Mouse (Mus musculus) forebrain, postnatal 0 days (tissue): ENCODE results near the gene Nat8. TPM values are rescaled to one million over a fixed set of nuclear protein-coding genes. Genes with fewer than 3 reads are reported as not detected.
"Not testable (repeated sequence)": the region's sequence is repeated elsewhere in the genome, so short reads cannot be mapped to it uniquely, and the experiment has no call there.

Experiments
- ATAC-seq: fragments of 200-750 bp; cut with Nextera tagmentation; 2 replicates; pipeline ENCODE4 v1.8.0; 2017; ENCODE audit warnings: mild to moderate bottlenecking, moderate library complexity
- DNase-seq: peaks from one replicate; pipeline ENCODE4 v3.0.0-alpha.2; 2015
- H3K27ac ChIP-seq: fragments of 300-500 bp; sonication (generic); 2 replicates; pipeline ENCODE4 v1.5.1; 2014; ENCODE audit warnings: low read depth, mild to moderate bottlenecking, antibody characterized with exemption, low read length, moderate library complexity, mixed read lengths
- H3K27me3 ChIP-seq: fragments of 300-500 bp; sonication (generic); 2 replicates; pipeline ENCODE4 v1.6.1; 2014; ENCODE audit warnings: mild to moderate bottlenecking, low read length, mixed read lengths; ENCODE audit not compliant: insufficient read depth
- H3K36me3 ChIP-seq: fragments of 300-500 bp; sonication (generic); 2 replicates; pipeline ENCODE4 v1.6.1; 2014; ENCODE audit warnings: mild to moderate bottlenecking, moderate library complexity; ENCODE audit not compliant: insufficient read depth
- H3K4me1 ChIP-seq: fragments of 300-500 bp; sonication (generic); 2 replicates; pipeline ENCODE4 v1.6.1; 2014; ENCODE audit warnings: antibody characterized with exemption; ENCODE audit not compliant: insufficient read depth
- H3K4me2 ChIP-seq: fragments of 300-500 bp; sonication (generic); 2 replicates; pipeline ENCODE4 v1.6.1; 2014; ENCODE audit warnings: low read depth, mild to moderate bottlenecking, moderate library complexity
- H3K4me3 ChIP-seq: fragments of 300-500 bp; sonication (generic); 2 replicates; pipeline ENCODE4 v1.5.1; 2014; ENCODE audit warnings: low read depth, low read length, mixed read lengths
- H3K9ac ChIP-seq: fragments of 300-500 bp; sonication (generic); 2 replicates; pipeline ENCODE4 v1.6.1; 2014; ENCODE audit warnings: mild to moderate bottlenecking
- H3K9me3 ChIP-seq: fragments of 300-500 bp; sonication (generic); 2 replicates; pipeline ENCODE4 v1.6.1; 2016; ENCODE audit warnings: low read length
- CTCF ChIP-seq: sonication (generic); IDR thresholded peaks from 2 replicates; pipeline ENCODE4 v1.5.1; 2016; ENCODE audit warnings: antibody characterized with exemption, control low read depth, low read depth
- WGBS: fragments of 180-500 bp; shearing (Covaris S2); extraction: QIAGEN DNeasy Blood & Tissue Kit; methylation state at CpG from one replicate; pipeline ENCODE4 v1.1.7; 2014; 5-methylcytosine and 5-hydroxymethylcytosine counted together
- polyA plus RNA-seq: library from polyadenylated mRNA; unstranded; fragments of >200 nt; fragmentation: Nextera tagmentation; extraction: Ambion mirVana; gene quantifications from 2 replicates; pipeline ENCODE4 v1.2.1, GENCODE M21; 2015
- total RNA-seq: library from RNA; depleted of rRNA; stranded (reverse); fragments of >200 nt; gene quantifications from 2 replicates; pipeline ENCODE4 v1.2.3, GENCODE M21; 2014

The Nat8 gene
- total and polyA plus RNA-seq, 2 experiments from 2014 or later = 0.14 to 0.41 TPM

GRCm38 (mm10) chr6:85848140-85848539 is 16.3 kb upstream of the Nat8 start:
- H3K9me3 ChIP-seq = no peaks in the 10 kb centered on the region
- no peak overlapping the region for H3K9ac ChIP-seq
- no peak for DNase-seq
- WGBS = 86% methylated on average over 4 of the region's 4 CpGs
- no peak for TF ChIP-seq CTCF
- H3K27me3 ChIP-seq = no peaks in the 10 kb centered on the region
- no peaks in the 10 kb centered on the region for H3K4me1 ChIP-seq
- no peaks in the 10 kb centered on the region for H3K36me3 ChIP-seq
- H3K4me3 ChIP-seq = no peak overlapping the region
- no peak overlapping the region for H3K27ac ChIP-seq
- no peak overlapping the region for H3K4me2 ChIP-seq
- no peak for ATAC-seq

DNA sequence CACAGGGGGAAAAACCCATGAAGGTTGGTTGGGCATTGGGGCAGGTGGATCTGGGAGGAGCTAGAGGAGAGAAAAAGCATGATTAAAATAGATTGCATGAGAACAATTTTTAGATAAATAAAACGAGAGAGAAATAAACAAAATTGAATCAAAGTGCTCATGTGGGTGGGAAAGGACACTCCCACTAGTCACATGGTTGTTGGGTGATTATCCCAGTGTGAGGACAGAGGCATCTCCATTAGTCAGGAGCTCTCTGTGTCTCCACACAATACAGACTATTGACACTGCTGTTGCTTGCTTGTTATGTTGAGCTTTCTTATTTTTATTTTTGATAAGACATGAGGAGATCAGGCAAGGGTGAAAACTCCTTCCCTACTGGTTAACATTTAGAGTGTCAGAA is 15.0 kb upstream of the Nat8 start:
- Histone ChIP-seq H3K36me3 (no peaks in the 10 kb centered on the region), H3K9ac (no peak overlapping the region), H3K4me1 (no peaks in the 10 kb centered on the region), H3K4me2 (no peak overlapping the region), H3K27me3 (no peaks in the 10 kb centered on the region), H3K9me3 (no peaks in the 10 kb centered on the region), H3K27ac (no peak overlapping the region), H3K4me3 (no peak overlapping the region)
- 48% methylated on average over 1 of the region's 1 CpGs for WGBS
- DNase-seq (no peak), ATAC-seq (no peak)
- TF ChIP-seq CTCF = no peak

DNA sequence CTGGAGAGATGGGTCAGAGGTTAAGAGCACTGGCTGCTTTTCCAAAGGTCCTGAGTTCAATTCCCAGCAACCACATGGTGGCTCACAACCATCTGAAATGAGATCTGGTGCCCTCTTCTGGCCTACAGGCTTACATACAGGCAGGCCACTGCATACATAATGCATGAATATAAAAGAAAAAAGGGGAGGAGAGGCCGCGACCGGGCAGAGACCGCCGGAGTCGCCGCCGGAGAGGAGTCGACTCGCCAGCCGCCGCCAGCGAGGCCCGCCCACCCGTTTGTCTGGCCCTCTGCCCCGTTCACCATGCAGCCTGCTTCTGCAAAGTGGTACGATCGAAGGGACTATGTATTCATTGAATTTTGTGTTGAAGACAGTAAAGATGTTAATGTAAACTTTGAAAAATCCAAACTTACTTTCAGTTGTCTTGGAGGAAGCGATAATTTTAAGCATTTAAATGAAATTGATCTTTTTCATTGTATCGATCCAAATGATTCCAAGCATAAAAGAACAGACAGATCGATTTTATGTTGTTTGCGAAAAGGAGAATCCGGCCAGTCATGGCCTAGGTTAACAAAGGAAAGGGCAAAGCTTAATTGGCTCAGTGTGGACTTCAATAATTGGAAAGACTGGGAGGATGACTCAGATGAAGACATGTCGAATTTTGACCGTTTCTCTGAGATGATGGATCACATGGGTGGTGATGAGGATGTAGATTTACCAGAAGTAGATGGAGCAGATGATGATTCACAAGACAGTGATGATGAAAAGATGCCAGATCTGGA is 12.0 kb upstream of the Nat8 start:
- H3K27ac ChIP-seq, H3K9ac ChIP-seq, H3K4me3 ChIP-seq, ATAC-seq, H3K36me3 ChIP-seq, H3K4me2 ChIP-seq, DNase-seq, H3K4me1 ChIP-seq, H3K9me3 ChIP-seq, H3K27me3 ChIP-seq: not testable (repeated sequence)
- 69% methylated on average over 25 of the region's 25 CpGs for WGBS

GRCm38 (mm10) chr6:85839982-85840381 is 8.1 kb upstream of the Nat8 start:
- no peaks in the 10 kb centered on the region for H3K4me1 ChIP-seq
- peak; percentile 28 for DNase-seq

DNA sequence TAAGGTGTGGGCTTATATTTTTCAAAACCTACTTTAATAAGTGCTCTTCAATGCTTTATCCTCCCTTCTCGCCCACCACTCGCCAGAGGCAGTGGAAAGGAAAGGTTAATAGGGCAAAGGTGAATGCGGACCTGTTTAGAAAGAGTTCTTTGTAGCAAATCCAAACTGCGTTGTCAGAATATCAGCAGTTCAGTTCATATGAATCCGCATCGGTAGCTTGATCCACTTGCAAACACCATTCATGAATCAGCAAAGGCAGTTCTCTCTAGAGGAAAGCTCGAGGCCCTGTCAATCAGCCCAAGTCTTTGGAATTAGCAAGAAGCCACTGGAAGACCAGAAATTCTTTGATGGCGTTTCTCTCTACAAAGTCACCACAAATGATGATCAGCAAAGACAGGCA is 6.8 kb upstream of the Nat8 start:
- no peak for TF ChIP-seq CTCF
- ATAC-seq = no peak
- DNase-seq = no peak
- H3K9ac ChIP-seq = no peak overlapping the region
- H3K4me2 ChIP-seq = no peak overlapping the region
- no peaks in the 10 kb centered on the region for H3K36me3 ChIP-seq
- H3K4me3 ChIP-seq = no peak overlapping the region
- H3K27ac ChIP-seq = no peak overlapping the region
- H3K27me3 ChIP-seq = no peaks in the 10 kb centered on the region
- no peaks in the 10 kb centered on the region for H3K9me3 ChIP-seq
- WGBS = 22% methylated on average over 8 of the region's 8 CpGs
- no peaks in the 10 kb centered on the region for H3K4me1 ChIP-seq

More at GRCm38 (mm10) chr6:85839982-85840381, 8.1 kb upstream of the Nat8 start:
- Histone ChIP-seq H3K9me3 (no peaks in the 10 kb centered on the region), H3K9ac (no peak overlapping the region), H3K4me3 (no peak overlapping the region), H3K27ac (no peak overlapping the region), H3K36me3 (no peaks in the 10 kb centered on the region), H3K4me2 (no peak overlapping the region), H3K27me3 (no peaks in the 10 kb centered on the region)
- no peak for TF ChIP-seq CTCF
- WGBS = 8% methylated on average over 4 of the region's 4 CpGs
- ATAC-seq = peak; percentile 69

DNA sequence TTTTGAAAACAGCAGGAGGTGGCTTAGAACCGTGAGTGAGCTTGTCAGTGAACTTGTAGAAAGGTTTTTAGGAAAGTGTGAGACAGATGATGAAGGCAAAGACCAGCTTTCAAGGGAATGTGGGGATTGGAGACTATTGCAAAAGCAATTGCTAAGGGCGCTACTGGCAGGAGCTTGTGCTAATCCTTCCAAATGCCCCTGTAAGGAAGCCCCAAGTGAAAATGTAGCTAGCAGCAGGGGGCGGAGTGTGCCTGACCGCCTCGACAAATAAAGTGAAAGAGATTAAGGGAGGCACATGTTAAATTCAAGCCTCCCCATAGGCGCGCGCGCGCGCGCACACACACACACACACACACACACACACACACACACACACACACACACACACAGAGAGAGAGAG is 5.4 kb upstream of the Nat8 start:
- H3K27ac ChIP-seq, H3K36me3 ChIP-seq, H3K4me3 ChIP-seq, H3K9ac ChIP-seq, H3K4me1 ChIP-seq, H3K9me3 ChIP-seq, H3K27me3 ChIP-seq: not testable (repeated sequence)
- peak; percentile 63 for DNase-seq
- ATAC-seq = peak; percentile 78
- WGBS = 2% methylated on average over 12 of the region's 12 CpGs
- peak overlapping the region; percentile 19; the same call in 1 of the 2 replicates for H3K4me2 ChIP-seq

- not testable (repeated sequence) for H3K4me2 ChIP-seq, H3K36me3 ChIP-seq, H3K27me3 ChIP-seq, H3K4me1 ChIP-seq, H3K27ac ChIP-seq, H3K4me3 ChIP-seq, ATAC-seq, H3K9ac ChIP-seq, H3K9me3 ChIP-seq
- DNase-seq = peak; percentile 24
- peak; percentile 35; the same call in 1 of the 2 replicates for TF ChIP-seq CTCF
- WGBS = 11% methylated on average over 8 of the region's 9 CpGs
Observed at GRCm38 (mm10) chr6:85836827-85837226, 4.9 kb upstream of the Nat8 start.

- not testable (repeated sequence) for H3K27ac ChIP-seq
- WGBS = 72% methylated on average over 5 of the region's 5 CpGs
Observed at GRCm38 (mm10) chr6:85836098-85836497, 4.2 kb upstream of the Nat8 start.

GRCm38 (mm10) chr6:85835104-85835503 is 3.2 kb upstream of the Nat8 start:
- not testable (repeated sequence) for H3K4me2 ChIP-seq, H3K9ac ChIP-seq, ATAC-seq, DNase-seq, H3K27ac ChIP-seq, H3K4me1 ChIP-seq, H3K9me3 ChIP-seq, H3K36me3 ChIP-seq, H3K4me3 ChIP-seq, H3K27me3 ChIP-seq
- 58% methylated on average over 1 of the region's 2 CpGs for WGBS

More at GRCm38 (mm10) chr6:85836098-85836497, 4.2 kb upstream of the Nat8 start:
- H3K9me3 ChIP-seq, H3K27me3 ChIP-seq, H3K36me3 ChIP-seq, DNase-seq, H3K9ac ChIP-seq, H3K4me1 ChIP-seq, ATAC-seq, H3K4me2 ChIP-seq, H3K4me3 ChIP-seq: not testable (repeated sequence)

DNA sequence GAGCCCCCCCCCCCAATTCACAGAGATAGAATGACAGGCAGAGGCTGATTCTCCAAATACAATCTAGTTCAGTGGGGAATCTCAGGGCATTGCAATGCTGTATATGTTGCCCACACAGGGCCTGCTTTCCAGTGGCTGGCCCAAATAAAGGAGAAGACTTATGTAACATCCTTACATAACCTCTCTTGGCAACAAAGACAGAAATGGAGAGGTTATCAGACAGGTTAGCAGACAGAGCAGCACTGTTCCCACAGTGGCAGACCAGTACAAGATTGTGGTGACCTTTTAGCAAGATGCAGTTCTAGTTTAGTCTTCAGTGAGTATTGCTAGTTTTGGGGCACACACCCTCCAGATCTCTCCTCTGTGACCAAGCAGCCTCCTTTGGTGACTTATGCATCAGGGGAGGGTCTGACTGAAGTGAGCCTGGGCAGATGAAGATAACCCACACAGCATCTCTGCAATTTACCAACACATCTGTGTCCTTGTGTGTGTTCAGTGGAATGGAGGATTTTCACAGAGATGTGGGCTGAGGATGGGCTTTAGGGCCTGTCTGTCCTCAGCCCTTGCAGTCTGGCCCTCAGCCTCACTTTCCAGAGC is 2.7 kb upstream of the Nat8 start:
- H3K9ac ChIP-seq, H3K36me3 ChIP-seq, H3K4me1 ChIP-seq, ATAC-seq, H3K27ac ChIP-seq, H3K27me3 ChIP-seq, H3K4me2 ChIP-seq, H3K4me3 ChIP-seq, H3K9me3 ChIP-seq, DNase-seq: not testable (repeated sequence)
